Mouse (Mus musculus) heart, embryonic 10.5 days (tissue): ENCODE measurements around the gene Sox14. TPM values are rescaled to one million over a fixed set of nuclear protein-coding genes. Genes with fewer than 3 reads are reported as not detected.

Source experiments
- DNase-seq: peaks from one replicate; pipeline ENCODE4 v3.0.0-alpha.2; 2017; ENCODE audit warnings: low spot score
- H3K27ac ChIP-seq: fragments of 300-500 bp; sonication (generic); 2 replicates; pipeline ENCODE4 v1.5.1; 2016; ENCODE audit warnings: mild to moderate bottlenecking
- H3K27me3 ChIP-seq: fragments of 300-500 bp; sonication (generic); 2 replicates; pipeline ENCODE4 v1.6.1; 2016; ENCODE audit warnings: mild to moderate bottlenecking; ENCODE audit not compliant: poor library complexity, insufficient read depth, severe bottlenecking
- H3K36me3 ChIP-seq: fragments of 300-500 bp; sonication (generic); 2 replicates; pipeline ENCODE4 v1.6.1; 2016; ENCODE audit warnings: mild to moderate bottlenecking, moderate library complexity
- H3K4me1 ChIP-seq: fragments of 300-500 bp; sonication (generic); 2 replicates; pipeline ENCODE4 v1.6.1; 2016; ENCODE audit warnings: mild to moderate bottlenecking
- H3K4me3 ChIP-seq: fragments of 300-500 bp; sonication (generic); 2 replicates; pipeline ENCODE4 v1.5.1; 2016; ENCODE audit warnings: mild to moderate bottlenecking, moderate library complexity
- H3K9me3 ChIP-seq: fragments of 300-500 bp; sonication (generic); 2 replicates; pipeline ENCODE4 v1.6.1; 2016; ENCODE audit warnings: mild to moderate bottlenecking, moderate library complexity
- WGBS: fragments of 180-500 bp; shearing (Covaris S2); methylation state at CpG from one replicate; pipeline ENCODE4 v1.1.7; 2016; 5-methylcytosine and 5-hydroxymethylcytosine counted together
- polyA plus RNA-seq: library from polyadenylated mRNA; unstranded; fragments of >200 nt; fragmentation: Nextera tagmentation; extraction: Ambion mirVana; gene quantifications from 2 replicates; pipeline ENCODE4 v1.2.1, GENCODE M21; 2016

The Sox14 gene
- polyA plus RNA-seq, 1 experiment from 2014 or later: 0.18 TPM

GRCm38 (mm10) chr9:99869936-99870779 lies 5.8 kb downstream of the Sox14 start:
- Histone ChIP-seq H3K4me1 (peaks cover 31% of the 10 kb centered on the region; the same call in 1 of the 2 replicates), H3K27me3 (peaks cover 100% of the 10 kb centered on the region), H3K4me3 (no peak overlapping the region), H3K27ac (no peak overlapping the region), H3K36me3 (no peaks in the 10 kb centered on the region), H3K9me3 (no peaks in the 10 kb centered on the region)
- 2% methylated on average over 34 of the region's 34 CpGs for WGBS
- no peak for DNase-seq

GRCm38 (mm10) chr9:99869275-99869674 lies 6.7 kb downstream of the Sox14 start:
- no peaks in the 10 kb centered on the region for H3K9me3 ChIP-seq
- no peaks in the 10 kb centered on the region for H3K36me3 ChIP-seq
- peaks cover 27% of the 10 kb centered on the region; the same call in 1 of the 2 replicates for H3K4me1 ChIP-seq
- WGBS: 1% methylated on average over 29 of the region's 29 CpGs
- peak overlapping the region; percentile 36 for H3K4me3 ChIP-seq
- no peak overlapping the region for H3K27ac ChIP-seq
- DNase-seq: no peak
- H3K27me3 ChIP-seq: peaks cover 100% of the 10 kb centered on the region

- Histone ChIP-seq H3K36me3 (no peaks in the 10 kb centered on the region), H3K4me1 (peaks cover 27% of the 10 kb centered on the region; the same call in 1 of the 2 replicates), H3K4me3 (peak overlapping the region; percentile 36), H3K27ac (no peak overlapping the region), H3K9me3 (no peaks in the 10 kb centered on the region), H3K27me3 (peaks cover 100% of the 10 kb centered on the region)
- DNase-seq: peak; percentile 76
- 0% methylated on average over 26 of the region's 26 CpGs for WGBS
Observed at GRCm38 (mm10) chr9:99868606-99869005, 7.4 kb downstream of the Sox14 start.

GRCm38 (mm10) chr9:99868054-99868453 lies 7.9 kb downstream of the Sox14 start:
- Histone ChIP-seq H3K27ac (no peak overlapping the region), H3K27me3 (peaks cover 100% of the 10 kb centered on the region), H3K9me3 (no peaks in the 10 kb centered on the region), H3K4me1 (peaks cover 27% of the 10 kb centered on the region; the same call in 1 of the 2 replicates), H3K4me3 (no peak overlapping the region), H3K36me3 (no peaks in the 10 kb centered on the region)
- WGBS: 2% methylated on average over 11 of the region's 11 CpGs
- DNase-seq: no peak

- DNase-seq: no peak
Observed at GRCm38 (mm10) chr9:99862936-99863335, 13.0 kb downstream of the Sox14 start.

GRCm38 (mm10) chr9:99854486-99854885 lies 21.5 kb downstream of the Sox14 start:
- Histone ChIP-seq H3K9me3 (no peaks in the 10 kb centered on the region), H3K27me3 (peaks cover 30% of the 10 kb centered on the region), H3K27ac (no peak overlapping the region), H3K4me3 (no peak overlapping the region), H3K4me1 (no peaks in the 10 kb centered on the region), H3K36me3 (no peaks in the 10 kb centered on the region)
- no peak for DNase-seq
- 82% methylated on average over 2 of the region's 2 CpGs for WGBS

More at GRCm38 (mm10) chr9:99862936-99863335, 13.0 kb downstream of the Sox14 start:
- Histone ChIP-seq H3K9me3 (no peaks in the 10 kb centered on the region), H3K4me1 (no peaks in the 10 kb centered on the region), H3K27ac (no peak overlapping the region), H3K27me3 (peaks cover 75% of the 10 kb centered on the region), H3K36me3 (no peaks in the 10 kb centered on the region), H3K4me3 (no peak overlapping the region)
- WGBS: 78% methylated on average over 9 of the region's 9 CpGs

- H3K9me3 ChIP-seq: no peaks in the 10 kb centered on the region
- no peak for DNase-seq
- no peak overlapping the region for H3K27ac ChIP-seq
- peaks cover 29% of the 10 kb centered on the region for H3K27me3 ChIP-seq
- no peaks in the 10 kb centered on the region for H3K4me1 ChIP-seq
- WGBS: 50% methylated on average over 11 of the region's 11 CpGs
- H3K4me3 ChIP-seq: no peak overlapping the region
- H3K36me3 ChIP-seq: no peaks in the 10 kb centered on the region
Observed at GRCm38 (mm10) chr9:99853356-99853755, 22.6 kb downstream of the Sox14 start.

- H3K36me3 ChIP-seq: no peaks in the 10 kb centered on the region
- no peaks in the 10 kb centered on the region for H3K9me3 ChIP-seq
- no peak for DNase-seq
- 81% methylated on average over 7 of the region's 7 CpGs for WGBS
- H3K27me3 ChIP-seq: peaks cover 19% of the 10 kb centered on the region; the same call in 1 of the 2 replicates
- H3K27ac ChIP-seq: no peak overlapping the region
- H3K4me1 ChIP-seq: no peaks in the 10 kb centered on the region
- H3K4me3 ChIP-seq: no peak overlapping the region
Observed at GRCm38 (mm10) chr9:99850354-99850753, 25.6 kb downstream of the Sox14 start.

- no peaks in the 10 kb centered on the region for H3K9me3 ChIP-seq
- no peaks in the 10 kb centered on the region for H3K4me1 ChIP-seq
- H3K27ac ChIP-seq: no peak overlapping the region
- DNase-seq: no peak
- no peaks in the 10 kb centered on the region for H3K36me3 ChIP-seq
- no peak overlapping the region for H3K4me3 ChIP-seq
- WGBS: 64% methylated on average over 8 of the region's 8 CpGs
- H3K27me3 ChIP-seq: peaks cover 2% of the 10 kb centered on the region; the same call in 1 of the 2 replicates
Observed at GRCm38 (mm10) chr9:99848327-99848726, 27.6 kb downstream of the Sox14 start.

GRCm38 (mm10) chr9:99846820-99847219 lies 29.1 kb downstream of the Sox14 start:
- no peaks in the 10 kb centered on the region for H3K4me1 ChIP-seq
- no peak overlapping the region for H3K4me3 ChIP-seq
- peak; percentile 82 for DNase-seq
- H3K27ac ChIP-seq: no peak overlapping the region
- WGBS: 3% methylated on average over 4 of the region's 4 CpGs
- H3K27me3 ChIP-seq: no peaks in the 10 kb centered on the region
- H3K36me3 ChIP-seq: no peaks in the 10 kb centered on the region
- H3K9me3 ChIP-seq: no peaks in the 10 kb centered on the region

GRCm38 (mm10) chr9:99839367-99839766 lies 36.6 kb downstream of the Sox14 start:
- H3K4me3 ChIP-seq: no peak overlapping the region
- no peaks in the 10 kb centered on the region for H3K4me1 ChIP-seq
- no peak for DNase-seq
- 86% methylated on average over 3 of the region's 3 CpGs for WGBS
- H3K27me3 ChIP-seq: no peaks in the 10 kb centered on the region
- H3K36me3 ChIP-seq: no peaks in the 10 kb centered on the region
- no peak overlapping the region for H3K27ac ChIP-seq
- no peaks in the 10 kb centered on the region for H3K9me3 ChIP-seq

GRCm38 (mm10) chr9:99838877-99839276 lies 37.1 kb downstream of the Sox14 start:
- Histone ChIP-seq H3K36me3 (no peaks in the 10 kb centered on the region), H3K4me3 (no peak overlapping the region), H3K27me3 (no peaks in the 10 kb centered on the region), H3K9me3 (no peaks in the 10 kb centered on the region), H3K27ac (no peak overlapping the region), H3K4me1 (no peaks in the 10 kb centered on the region)
- DNase-seq: no peak
- WGBS: 78% methylated on average over 7 of the region's 7 CpGs

- H3K27ac ChIP-seq: no peak overlapping the region
- DNase-seq: no peak
- H3K36me3 ChIP-seq: no peaks in the 10 kb centered on the region
- no peaks in the 10 kb centered on the region for H3K4me1 ChIP-seq
- H3K9me3 ChIP-seq: no peaks in the 10 kb centered on the region
- H3K4me3 ChIP-seq: no peak overlapping the region
- 87% methylated on average over 12 of the region's 12 CpGs for WGBS
- no peaks in the 10 kb centered on the region for H3K27me3 ChIP-seq
Observed at GRCm38 (mm10) chr9:99836707-99837106, 39.3 kb downstream of the Sox14 start.
